Mouse (Mus musculus) G1E (cell line): ENCODE measurements around the gene Olfr686. TPM values are rescaled to one million over a fixed set of nuclear protein-coding genes. Genes with fewer than 3 reads are reported as not detected.

Experiments used
- ATAC-seq: 2 replicates; pipeline ENCODE4 v1.8.0; 2016; ENCODE audit warnings: mild to moderate bottlenecking; ENCODE audit not compliant: insufficient number of reproducible peaks, poor library complexity, low FRiP score, severe bottlenecking; ENCODE audit errors: extremely low read depth
- DNase-seq: peaks from one replicate; pipeline ENCODE4 v3.0.0; 2012; ENCODE audit warnings: low spot score
- H3K27me3 ChIP-seq: 2 replicates; pipeline ENCODE4 v1.6.1; 2012; ENCODE audit warnings: mild to moderate bottlenecking, low read length, inconsistent platforms; ENCODE audit not compliant: insufficient read depth
- H3K36me3 ChIP-seq: replicated peaks from 2 replicates; pipeline ENCODE3; 2012; ENCODE audit warnings: mild to moderate bottlenecking, inconsistent platforms
- H3K4me1 ChIP-seq: 2 replicates; pipeline ENCODE4 v1.6.1; 2012; ENCODE audit warnings: low read depth, low read length, inconsistent platforms, mixed read lengths; ENCODE audit not compliant: insufficient read depth
- H3K4me3 ChIP-seq: 2 replicates; pipeline ENCODE4 v1.5.1; 2012; ENCODE audit warnings: low read depth, mild to moderate bottlenecking, inconsistent platforms, low read length, moderate library complexity, mixed read lengths
- H3K9me3 ChIP-seq: replicated peaks from 2 replicates; pipeline ENCODE4 v1.6.1; 2012; ENCODE audit warnings: inconsistent platforms
- CTCF ChIP-seq: IDR thresholded peaks from 2 replicates; pipeline ENCODE4 v1.5.1; 2012; ENCODE audit warnings: low read depth, low read length, inconsistent platforms, mixed read lengths
- GATA1 ChIP-seq: IDR thresholded peaks from 2 replicates; pipeline ENCODE4 v1.6.1; 2012; ENCODE audit warnings: borderline replicate concordance, low read length, inconsistent platforms, mixed read lengths
- GATA2 ChIP-seq: IDR thresholded peaks from 2 replicates; pipeline ENCODE4 v1.6.1; 2012; ENCODE audit warnings: low read depth, low read length, inconsistent platforms, borderline replicate concordance
- POLR2AphosphoS5 ChIP-seq: IDR thresholded peaks from 2 replicates; pipeline ENCODE4 v1.6.1; 2012; ENCODE audit warnings: low read depth, low read length, inconsistent platforms; ENCODE audit not compliant: insufficient replicate concordance
- TAL1 ChIP-seq: conservative IDR thresholded peaks from 2 replicates; pipeline ENCODE4 v1.6.1; 2012; ENCODE audit warnings: low read depth, low read length, inconsistent platforms, mixed read lengths
- polyA plus RNA-seq: library from polyadenylated mRNA; stranded (reverse); fragments of >175 nt; gene quantifications from 2 replicates; pipeline ENCODE4 v1.2.3, GENCODE M21; 2012
- total RNA-seq, 2 experiments: library from RNA; stranded (forward) in 1 of 2; stranded (reverse) in 1 of 2; fragments of 200-1000 nt in 1 of 2; fragments of >200 nt in 1 of 2; fragmentation: Nextera tagmentation in 1 of 2; gene quantifications; 2 replicates each; pipeline ENCODE4 v1.2.3; 2014 to 2017

The Olfr686 gene
- total RNA-seq (2014; fragmentation: Nextera tagmentation) (not detected in 2 replicates), total RNA-seq (2017) (not detected in 2 replicates), polyA plus RNA-seq (not detected in 2 replicates)

DNA sequence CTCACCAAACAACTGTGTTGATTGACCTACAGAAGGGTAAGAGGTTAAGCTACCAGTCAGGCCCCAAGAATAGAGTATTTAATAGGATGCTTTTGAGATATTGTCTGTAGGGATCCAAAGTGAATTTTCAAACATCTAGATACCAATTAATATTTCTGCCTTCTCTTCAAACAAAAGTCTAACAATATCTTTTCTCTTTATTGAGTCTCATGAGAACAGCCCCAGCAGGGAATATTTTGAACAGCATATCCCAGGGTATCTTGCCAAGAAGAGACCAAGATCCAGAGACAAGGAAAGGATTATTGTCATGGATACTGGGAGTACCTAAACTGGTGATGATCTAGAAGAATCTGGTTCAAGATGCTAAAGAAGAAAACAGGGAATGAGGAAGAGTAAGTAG, at the start of gene Olfr686:
Gene Olfr686, minus strand, starts transcription at position 101 of the 400 bp plus-strand sequence.
- no peak for ATAC-seq
- H3K27me3 ChIP-seq, result no peaks in the 10 kb centered on the region
- H3K36me3 ChIP-seq, result no peaks in the 10 kb centered on the region
- TF ChIP-seq GATA1 (no peak), TAL1 (no peak), GATA2 (no peak), CTCF (no peak), POLR2AphosphoS5 (no peak)
- no peaks in the 10 kb centered on the region for H3K9me3 ChIP-seq
- no peaks in the 10 kb centered on the region for H3K4me1 ChIP-seq
- no peak within 1 kb of the TSS for H3K4me3 ChIP-seq
- DNase-seq, result no peak

DNA sequence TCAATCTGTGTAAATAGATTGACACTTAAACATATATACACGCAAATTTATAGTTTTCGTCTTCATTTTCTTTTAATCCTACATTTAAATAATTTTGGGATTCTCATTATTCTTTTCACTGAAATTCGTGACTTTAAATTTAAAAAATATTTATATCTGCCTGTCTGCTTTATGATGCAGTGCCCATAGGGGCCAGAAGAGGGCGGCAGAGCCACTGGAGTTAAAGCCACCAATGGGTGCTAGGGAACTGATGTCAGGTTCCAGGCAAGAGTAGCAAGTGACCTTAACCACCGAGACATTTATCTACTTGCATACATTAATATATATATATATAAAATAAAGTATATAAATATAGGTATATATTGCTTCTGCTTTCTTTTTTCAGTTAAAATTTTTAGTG, 49.4 kb upstream of the Olfr686 start:
- Histone ChIP-seq H3K27me3 (no peaks in the 10 kb centered on the region), H3K4me3 (no peak overlapping the region), H3K4me1 (no peaks in the 10 kb centered on the region), H3K36me3 (no peaks in the 10 kb centered on the region), H3K9me3 (no peaks in the 10 kb centered on the region)
- TF ChIP-seq CTCF (0 out of 2 replicates have a peak, but pooled peaks have one; percentile 27), TAL1 (no peak)
- ATAC-seq (no peak), DNase-seq (peak; percentile 1)

GRCm38 (mm10) chr7:105248197-105248596, 40.9 kb upstream of the Olfr686 start:
- no peak for DNase-seq

GRCm38 (mm10) chr7:105247671-105248070, 40.4 kb upstream of the Olfr686 start:
- H3K4me1 ChIP-seq, result no peaks in the 10 kb centered on the region
- H3K27me3 ChIP-seq, result no peaks in the 10 kb centered on the region
- no peak for TF ChIP-seq GATA2
- H3K36me3 ChIP-seq, result no peaks in the 10 kb centered on the region
- no peaks in the 10 kb centered on the region for H3K9me3 ChIP-seq
- ATAC-seq (no peak), DNase-seq (no peak)
- H3K4me3 ChIP-seq, result no peak overlapping the region

More at GRCm38 (mm10) chr7:105248197-105248596, 40.9 kb upstream of the Olfr686 start:
- Histone ChIP-seq H3K9me3 (no peaks in the 10 kb centered on the region), H3K4me1 (no peaks in the 10 kb centered on the region), H3K4me3 (no peak overlapping the region), H3K36me3 (no peaks in the 10 kb centered on the region), H3K27me3 (no peaks in the 10 kb centered on the region)
- no peak for ATAC-seq
- TF ChIP-seq CTCF (no peak), POLR2AphosphoS5 (no peak), TAL1 (no peak), GATA2 (no peak), GATA1 (no peak)

DNA sequence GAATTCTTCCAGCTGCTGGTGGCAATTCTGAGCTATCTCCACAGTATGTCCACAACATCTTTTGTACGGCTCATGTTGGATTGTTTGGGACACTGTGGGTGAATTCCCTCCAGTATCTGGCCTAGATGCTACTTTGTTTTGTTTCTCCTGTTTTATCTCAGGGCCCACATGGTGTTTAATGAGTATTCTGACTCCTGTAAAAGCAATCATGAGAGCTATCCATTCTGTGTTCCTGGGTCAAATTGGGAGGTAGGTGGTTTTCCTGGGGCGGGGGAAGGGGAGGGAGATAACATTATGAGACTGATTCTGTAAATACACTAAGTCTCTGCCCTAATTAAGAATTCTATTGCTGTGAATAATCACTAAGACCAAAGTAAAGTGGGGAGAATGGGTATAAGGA, 22.1 kb upstream of the Olfr686 start:
- no peaks in the 10 kb centered on the region for H3K9me3 ChIP-seq
- no peak overlapping the region for H3K4me3 ChIP-seq
- no peaks in the 10 kb centered on the region for H3K4me1 ChIP-seq
- no peaks in the 10 kb centered on the region for H3K27me3 ChIP-seq
- TF ChIP-seq GATA1 (no peak), POLR2AphosphoS5 (no peak), GATA2 (no peak), TAL1 (no peak), CTCF (no peak)
- ATAC-seq (no peak), DNase-seq (no peak)
- H3K36me3 ChIP-seq, result no peaks in the 10 kb centered on the region

- ATAC-seq (no peak), DNase-seq (no peak)
- TF ChIP-seq GATA2 (no peak), TAL1 (no peak), GATA1 (no peak), POLR2AphosphoS5 (no peak), CTCF (no peak)
- Histone ChIP-seq H3K4me1 (no peaks in the 10 kb centered on the region), H3K27me3 (no peaks in the 10 kb centered on the region), H3K36me3 (no peaks in the 10 kb centered on the region), H3K4me3 (no peak overlapping the region), H3K9me3 (no peaks in the 10 kb centered on the region)
Observed at GRCm38 (mm10) chr7:105228138-105228537, 20.9 kb upstream of the Olfr686 start.

GRCm38 (mm10) chr7:105226703-105227102, 19.4 kb upstream of the Olfr686 start:
- TF ChIP-seq POLR2AphosphoS5 (no peak), GATA2 (no peak), TAL1 (no peak), GATA1 (no peak), CTCF (no peak)
- ATAC-seq, result no peak

More at GRCm38 (mm10) chr7:105226703-105227102, 19.4 kb upstream of the Olfr686 start:
- no peaks in the 10 kb centered on the region for H3K27me3 ChIP-seq
- no peaks in the 10 kb centered on the region for H3K36me3 ChIP-seq
- no peaks in the 10 kb centered on the region for H3K4me1 ChIP-seq
- H3K4me3 ChIP-seq, result no peak overlapping the region
- no peaks in the 10 kb centered on the region for H3K9me3 ChIP-seq
- DNase-seq, result no peak
